Mouse (Mus musculus) G1E (cell line): Measurements from ENCODE around the gene Sult6b1.

Experiments
- CTCF ChIP-seq: IDR thresholded peaks from 2 replicates; pipeline ENCODE4 v1.5.1; 2012; ENCODE audit warnings: low read depth, low read length, inconsistent platforms, mixed read lengths
- GATA1 ChIP-seq: IDR thresholded peaks from 2 replicates; pipeline ENCODE4 v1.6.1; 2012; ENCODE audit warnings: borderline replicate concordance, low read length, inconsistent platforms, mixed read lengths
- GATA2 ChIP-seq: IDR thresholded peaks from 2 replicates; pipeline ENCODE4 v1.6.1; 2012; ENCODE audit warnings: low read depth, low read length, inconsistent platforms, borderline replicate concordance
- POLR2AphosphoS5 ChIP-seq: IDR thresholded peaks from 2 replicates; pipeline ENCODE4 v1.6.1; 2012; ENCODE audit warnings: low read depth, low read length, inconsistent platforms; ENCODE audit not compliant: insufficient replicate concordance
- TAL1 ChIP-seq: conservative IDR thresholded peaks from 2 replicates; pipeline ENCODE4 v1.6.1; 2012; ENCODE audit warnings: low read depth, low read length, inconsistent platforms, mixed read lengths

- TF ChIP-seq CTCF (no peak), GATA1 (no peak), GATA2 (no peak), TAL1 (no peak), POLR2AphosphoS5 (no peak)
Measured at GRCm38 (mm10) chr17:78917696-78918095, 10.9 kb upstream of the Sult6b1 start.
